Mouse (Mus musculus): ENCODE data around the gene Stk32c.

GRCm38 (mm10) chr7:139119152-139119774 lies 93.8 kb downstream of the Stk32c start:
- TF ChIP-seq CTCF (IDR thresholded peaks at IDR 0.05; ENCODE audit: control insufficient read depth, insufficient read depth, insufficient replicate concordance, low read depth, low read length) = peak; percentile 89; the same call in 1 of the 2 replicates
- TF ChIP-seq POLR2A (IDR thresholded peaks at IDR 0.05; ENCODE audit: control insufficient read depth, low read depth, low read length) = no peak
